Mouse (Mus musculus) c-Kit-positive CD71-positive TER-119-negative erythroid progenitor cells, embryonic 14.5 days (primary cell): ENCODE results near the gene Arid1b.

Source experiments
- DNase-seq: peaks from one replicate; pipeline ENCODE4 v3.0.0-alpha.2; 2013; ENCODE audit warnings: low read depth

Gene Arid1b

GRCm38 (mm10) chr17:5314735-5315134 lies 320.6 kb downstream of the Arid1b start:
- no peak for DNase-seq

GRCm38 (mm10) chr17:5316489-5316888 lies 322.4 kb downstream of the Arid1b start:
- DNase-seq = no peak

GRCm38 (mm10) chr17:5321589-5322225 lies 327.6 kb downstream of the Arid1b start:
- no peak for DNase-seq

- DNase-seq = no peak
These were observed 328.5 kb downstream of the Arid1b start for GRCm38 (mm10) chr17:5322594-5322993.

- DNase-seq = no peak
These were observed 329.6 kb downstream of the Arid1b start for GRCm38 (mm10) chr17:5323746-5324145.

- DNase-seq = no peak
These were observed 330.2 kb downstream of the Arid1b start for GRCm38 (mm10) chr17:5324236-5324876.

GRCm38 (mm10) chr17:5326689-5327088 lies 332.6 kb downstream of the Arid1b start:
- no peak for DNase-seq

- no peak for DNase-seq
These were observed 333.5 kb downstream of the Arid1b start for GRCm38 (mm10) chr17:5327480-5328180.

GRCm38 (mm10) chr17:5329478-5329877 lies 335.3 kb downstream of the Arid1b start:
- DNase-seq = no peak

GRCm38 (mm10) chr17:5330063-5330462 lies 335.9 kb downstream of the Arid1b start:
- DNase-seq = no peak

- no peak for DNase-seq
These were observed 336.5 kb downstream of the Arid1b start for GRCm38 (mm10) chr17:5330644-5331043.

GRCm38 (mm10) chr17:5331387-5331786 lies 337.3 kb downstream of the Arid1b start:
- DNase-seq = peak; percentile 8

GRCm38 (mm10) chr17:5334567-5334966 lies 340.4 kb downstream of the Arid1b start:
- DNase-seq = no peak

- no peak for DNase-seq
These were observed 350.3 kb downstream of the Arid1b start for GRCm38 (mm10) chr17:5344426-5344825.

GRCm38 (mm10) chr17:5345810-5346209 lies 351.7 kb downstream of the Arid1b start:
- no peak for DNase-seq

GRCm38 (mm10) chr17:5352901-5353300 lies 358.8 kb downstream of the Arid1b start:
- no peak for DNase-seq

GRCm38 (mm10) chr17:5360759-5361158 lies 366.6 kb downstream of the Arid1b start:
- DNase-seq = no peak

GRCm38 (mm10) chr17:5365992-5366398 lies 371.9 kb downstream of the Arid1b start:
- DNase-seq = no peak

GRCm38 (mm10) chr17:5371032-5371431 lies 376.9 kb downstream of the Arid1b start:
- DNase-seq = no peak

- DNase-seq = no peak
These were observed 377.4 kb downstream of the Arid1b start for GRCm38 (mm10) chr17:5371521-5371920.

- DNase-seq = no peak
These were observed 378.8 kb downstream of the Arid1b start for GRCm38 (mm10) chr17:5372951-5373350.

- DNase-seq = no peak
These were observed 383.2 kb downstream of the Arid1b start for GRCm38 (mm10) chr17:5377151-5377929.
